Mouse (Mus musculus): ENCODE data around the gene Pla2g4e.

The Pla2g4e gene

DNA sequence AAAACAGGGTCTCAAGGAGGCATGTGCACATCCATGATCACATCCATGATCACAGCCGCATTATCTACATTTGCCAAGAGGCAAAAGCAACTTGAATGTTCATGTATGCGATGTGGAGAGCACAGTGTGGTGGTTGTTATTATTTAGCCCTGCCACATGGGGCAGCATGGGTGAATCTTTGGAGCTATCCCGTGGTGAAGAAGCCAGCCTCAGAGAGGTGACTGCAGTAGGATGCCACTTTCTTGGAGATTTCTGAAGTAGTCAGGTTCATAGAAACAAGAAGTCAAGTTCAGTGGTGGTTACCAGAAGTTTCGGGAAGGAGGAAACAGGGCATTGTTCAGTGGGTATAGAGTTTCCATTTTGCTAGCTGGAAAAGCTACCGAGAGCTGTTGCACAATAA, 87.1 kb downstream of the Pla2g4e start:
- intact Hi-C loops (cut with DNase I) = no loop called here

- intact Hi-C loops (cut with DNase I) = no loop called here
Measured at GRCm38 (mm10) chr2:120157606-120158005, 87.5 kb downstream of the Pla2g4e start.

GRCm38 (mm10) chr2:120154361-120154894, 90.7 kb downstream of the Pla2g4e start, which contains the start of gene Ehd4:
Gene Ehd4, minus strand, starts transcription at chr2:120154606.
- intact Hi-C loops (cut with DNase I) = no loop called here

- intact Hi-C loops (cut with DNase I) = no loop called here
Measured at GRCm38 (mm10) chr2:120153586-120154360, 91.4 kb downstream of the Pla2g4e start.

DNA sequence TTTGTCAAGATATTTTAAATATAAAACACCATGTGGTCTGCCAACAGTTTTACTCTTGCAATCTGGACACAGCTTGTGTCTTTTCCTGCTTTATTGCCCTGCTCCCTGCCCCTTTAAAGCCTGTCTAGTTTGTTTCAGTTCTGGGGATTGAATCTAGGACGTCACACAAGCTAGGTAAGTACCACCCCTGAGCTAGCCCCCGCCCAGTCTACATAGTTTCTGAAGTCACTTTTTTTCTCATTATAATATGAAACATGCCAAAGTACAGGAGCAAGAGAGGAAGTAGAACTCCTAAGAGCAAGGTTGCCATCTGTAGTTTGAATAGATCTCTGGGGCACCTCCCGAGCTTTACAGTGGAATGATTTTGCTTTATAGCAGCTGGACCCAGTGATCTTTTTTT, 94.6 kb downstream of the Pla2g4e start:
- intact Hi-C loops (cut with DNase I) = no loop called here

- intact Hi-C loops (cut with DNase I) = no loop called here
Measured at GRCm38 (mm10) chr2:120149634-120150033, 95.5 kb downstream of the Pla2g4e start.

GRCm38 (mm10) chr2:120147999-120148398, 97.1 kb downstream of the Pla2g4e start:
- intact Hi-C loops (cut with DNase I) = no loop called here

GRCm38 (mm10) chr2:120147364-120147763, 97.8 kb downstream of the Pla2g4e start:
- intact Hi-C loops (cut with DNase I) = no loop called here

DNA sequence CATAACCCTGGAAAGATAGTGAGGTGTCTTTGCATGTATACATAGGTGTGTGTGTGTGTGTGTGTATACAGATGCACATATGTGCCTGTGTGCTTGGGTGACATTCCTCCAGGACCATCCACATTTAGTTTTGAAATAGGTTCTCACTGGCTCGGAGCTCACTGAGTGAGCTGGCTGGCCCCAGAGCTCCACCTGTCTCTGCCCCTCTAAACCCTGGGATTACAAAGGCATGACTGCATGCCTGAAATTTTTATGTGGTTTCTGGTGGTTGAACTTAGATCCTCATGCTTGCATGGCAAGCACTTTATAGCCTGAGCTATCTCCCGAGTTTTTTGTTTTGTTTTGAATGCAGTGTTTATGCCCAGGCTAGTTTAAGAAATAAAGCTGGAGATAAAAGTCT, 98.6 kb downstream of the Pla2g4e start:
- intact Hi-C loops (cut with DNase I) = no loop called here

GRCm38 (mm10) chr2:120144390-120144789, 100.7 kb downstream of the Pla2g4e start:
- intact Hi-C loops (cut with DNase I) = no loop called here

DNA sequence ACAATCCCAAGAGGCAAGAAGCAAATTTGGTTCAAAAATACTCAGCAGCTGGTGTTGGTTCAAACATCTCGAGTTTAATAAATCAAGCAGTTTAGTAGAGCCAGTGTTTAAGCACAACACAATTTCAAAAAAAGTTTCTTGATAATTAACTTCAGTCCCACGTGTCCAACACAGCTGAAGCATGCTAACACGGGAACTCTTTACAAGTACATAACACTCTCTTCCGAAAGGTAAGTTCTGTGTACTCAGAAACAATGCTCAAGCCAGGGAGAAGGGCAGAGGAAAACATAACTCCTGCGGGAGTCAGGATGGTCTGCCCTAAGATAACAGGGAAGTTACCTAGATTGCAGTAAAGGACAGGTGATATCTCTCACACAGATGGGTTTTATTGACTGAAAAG, 102.8 kb downstream of the Pla2g4e start:
- intact Hi-C loops (cut with DNase I) = no loop called here

GRCm38 (mm10) chr2:120141671-120142070, 103.5 kb downstream of the Pla2g4e start:
- intact Hi-C loops (cut with DNase I) = no loop called here

GRCm38 (mm10) chr2:120140326-120140725, 104.8 kb downstream of the Pla2g4e start:
- intact Hi-C loops (cut with DNase I) = no loop called here

GRCm38 (mm10) chr2:120139091-120139490, 106.0 kb downstream of the Pla2g4e start:
- intact Hi-C loops (cut with DNase I) = no loop called here

DNA sequence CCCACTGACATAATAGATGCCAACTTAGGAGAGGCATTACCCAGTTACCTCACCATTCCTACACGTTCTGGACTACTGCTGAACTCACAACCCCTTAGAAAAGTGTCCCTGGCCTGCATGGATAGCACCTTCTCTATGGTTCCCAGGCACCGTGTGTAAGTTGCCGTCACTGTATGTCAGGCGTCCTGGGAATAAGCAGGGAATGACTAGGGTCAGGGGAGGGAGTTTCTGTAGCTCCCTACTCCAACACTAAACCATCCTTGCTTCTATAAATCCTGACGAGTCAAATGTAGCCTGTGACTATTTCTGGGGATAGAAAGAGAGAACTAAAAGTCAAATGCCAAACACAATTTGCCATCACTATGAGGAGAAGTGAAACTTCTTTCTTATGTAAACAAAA, 107.9 kb downstream of the Pla2g4e start:
- intact Hi-C loops (cut with DNase I) = no loop called here

DNA sequence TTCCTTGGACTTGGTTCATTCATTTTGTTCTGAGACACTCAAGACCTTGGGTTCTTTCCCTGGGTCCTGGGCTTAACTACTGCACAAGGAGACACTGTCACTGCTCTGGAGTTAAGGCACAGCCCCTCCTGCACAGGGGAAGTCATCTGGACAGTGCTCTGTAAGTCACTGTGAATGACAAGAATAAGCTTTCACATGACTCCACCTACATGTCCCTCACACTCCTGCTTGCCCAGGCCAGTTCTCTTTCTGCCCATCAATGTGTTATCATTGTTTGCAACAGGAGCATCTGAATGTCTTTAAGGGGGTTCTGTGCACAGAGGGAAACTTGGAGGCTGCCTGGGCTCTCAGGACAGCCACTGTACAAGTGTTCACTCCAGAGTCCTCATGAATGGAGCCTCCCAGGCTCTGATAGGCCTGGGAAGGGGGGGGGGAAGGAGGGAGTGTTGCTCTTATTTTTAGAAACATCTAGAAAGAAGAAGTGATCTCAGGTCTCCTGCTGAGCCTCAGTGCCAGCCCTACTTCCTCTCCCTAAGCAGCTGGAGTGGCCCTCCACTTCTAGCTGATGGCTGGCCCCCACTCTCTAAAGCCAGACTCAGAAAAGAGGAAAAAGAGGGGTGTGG, 110.6 kb downstream of the Pla2g4e start:
- intact Hi-C loops (cut with DNase I) = no loop called here

DNA sequence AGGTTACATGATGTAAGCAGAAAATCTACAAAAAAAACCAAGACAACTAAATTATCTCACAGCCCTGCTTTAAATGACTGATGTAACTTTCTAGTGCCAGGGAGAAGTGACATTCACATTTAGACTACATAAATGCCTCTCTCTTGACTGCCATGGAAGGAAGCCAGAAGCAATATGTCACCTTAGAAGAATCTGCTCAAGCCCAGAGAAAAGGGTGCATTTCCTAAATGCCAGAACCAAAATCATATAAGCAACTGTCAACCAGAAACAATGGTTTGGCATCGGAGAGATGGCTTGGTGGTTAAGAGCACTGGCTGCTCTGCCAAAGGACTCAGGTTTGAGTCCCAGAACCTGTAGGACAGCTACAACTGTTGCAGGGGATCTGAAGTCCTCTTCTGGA, 113.3 kb downstream of the Pla2g4e start:
- intact Hi-C loops (cut with DNase I) = no loop called here

DNA sequence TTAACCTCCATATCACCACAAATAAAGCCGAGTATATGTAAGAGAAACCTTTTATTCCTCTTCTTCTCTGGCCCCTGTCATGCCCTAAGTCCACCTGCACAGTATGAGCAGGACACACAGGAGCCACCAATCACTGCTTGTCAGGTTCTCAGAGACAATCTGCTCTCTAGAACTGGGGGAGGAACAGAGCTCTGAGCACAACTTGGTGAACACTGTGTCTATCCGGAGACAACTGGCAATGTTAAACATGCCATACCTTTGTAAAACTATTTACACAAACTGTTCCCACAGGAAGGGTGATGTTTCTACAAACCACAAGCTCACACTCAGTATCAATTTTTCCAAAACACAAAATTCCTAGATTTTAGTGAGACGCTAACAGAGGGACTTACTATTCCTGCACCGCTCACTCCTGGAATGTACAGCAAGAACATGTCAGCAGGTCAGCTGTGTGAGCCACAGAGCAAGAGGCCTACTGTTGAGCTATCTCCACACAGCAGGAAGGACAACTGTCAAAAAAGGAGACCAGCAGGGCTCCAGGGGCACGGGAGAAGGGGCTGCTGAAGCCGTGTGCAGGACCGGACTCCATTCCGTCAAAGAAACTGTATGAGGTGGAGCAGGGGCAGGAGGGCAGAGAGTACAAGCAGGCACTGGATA, 115.8 kb downstream of the Pla2g4e start:
- intact Hi-C loops (cut with DNase I) = no loop called here

DNA sequence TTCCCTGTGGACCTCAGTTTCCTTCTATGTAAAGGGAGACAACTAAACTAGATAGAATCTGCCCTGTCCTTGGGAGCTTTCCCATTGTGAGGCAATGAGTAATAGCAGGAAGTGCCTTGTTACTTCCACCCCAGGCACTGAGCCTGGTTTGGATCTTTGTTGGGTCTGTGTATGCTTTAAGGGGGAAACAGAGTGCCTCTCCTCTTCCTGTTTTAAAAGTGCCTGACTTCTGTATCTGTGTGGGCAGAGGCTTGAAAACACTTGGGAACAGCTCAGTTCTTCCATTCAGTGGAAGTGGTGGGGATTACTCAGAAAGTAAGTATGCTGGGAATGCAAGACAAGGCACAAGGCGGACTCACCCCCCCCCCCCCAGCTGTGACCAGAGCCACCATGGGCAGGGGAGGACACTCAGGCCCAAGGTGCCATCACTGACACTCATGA, 116.5 kb downstream of the Pla2g4e start:
- intact Hi-C loops (cut with DNase I) = no loop called here

DNA sequence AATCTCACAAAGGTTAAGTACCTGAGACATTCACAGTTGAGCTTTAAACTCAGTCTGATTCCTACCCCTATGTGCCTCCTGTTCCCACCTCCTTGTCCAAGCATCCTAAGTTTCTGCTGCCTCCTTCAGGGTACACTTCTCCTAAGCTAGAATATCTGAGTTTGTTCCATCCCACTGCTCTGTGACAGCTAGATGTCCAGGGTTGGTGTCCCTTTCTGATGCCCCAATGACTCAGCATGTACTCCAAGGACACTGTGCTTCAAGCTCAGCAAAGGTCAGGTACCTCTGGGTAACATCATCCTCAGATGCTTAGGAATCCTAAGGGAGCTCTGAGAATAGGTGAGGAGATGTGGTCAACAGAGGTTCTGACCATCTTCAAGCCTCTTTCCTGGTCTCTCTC, 117.1 kb downstream of the Pla2g4e start:
- intact Hi-C loops (cut with DNase I) = no loop called here

DNA sequence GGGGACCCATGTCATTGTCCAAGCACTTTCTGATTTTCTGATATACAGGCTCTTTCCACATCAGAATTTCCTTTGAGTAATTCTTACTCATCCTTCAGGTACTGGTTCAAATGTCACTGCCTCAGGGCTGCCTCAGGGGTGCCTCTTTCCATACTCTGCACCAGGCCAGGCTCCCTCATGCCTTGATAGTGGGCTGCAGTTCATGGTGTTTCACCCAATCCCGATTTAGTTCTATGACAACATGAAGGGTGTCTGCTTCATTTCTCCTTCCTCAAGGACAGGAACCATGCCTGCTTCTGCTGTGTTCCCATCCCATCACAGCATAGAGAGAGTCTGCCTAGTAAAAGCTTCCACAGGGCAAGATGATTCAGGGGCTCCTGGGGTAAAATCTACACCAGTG, 118.2 kb downstream of the Pla2g4e start:
- intact Hi-C loops (cut with DNase I) = no loop called here

DNA sequence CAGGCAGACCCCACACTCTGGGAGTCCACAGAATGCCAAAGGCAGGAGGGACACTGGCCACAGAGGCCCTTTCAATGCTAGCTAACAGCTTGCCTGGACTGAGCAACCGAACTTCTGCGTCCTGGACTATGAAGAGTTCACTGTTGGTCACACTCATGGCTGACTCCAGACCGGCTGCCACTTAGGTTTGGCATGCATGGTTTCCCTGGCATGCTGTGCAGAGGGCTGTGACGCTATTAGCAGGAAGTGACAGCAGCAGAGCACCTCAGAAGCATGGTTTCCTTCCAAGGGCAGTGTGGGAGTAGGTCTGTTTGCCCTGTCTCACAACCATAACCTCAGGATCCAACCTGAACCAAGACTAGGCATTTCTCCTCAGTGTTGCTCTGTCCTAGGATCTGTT, 118.7 kb downstream of the Pla2g4e start:
- intact Hi-C loops (cut with DNase I) = no loop called here
